Mouse (Mus musculus) embryonic facial prominence, embryonic 14.5 days (tissue): Measurements from ENCODE around the gene Pde6c. TPM values are rescaled to one million over a fixed set of nuclear protein-coding genes. Genes with fewer than 3 reads are reported as not detected.
A peak's percentile ranks its signal among the peaks of the same experiment; 100 is the strongest.

Source experiments
- ATAC-seq: fragments of 200-750 bp; cut with Nextera tagmentation; 2 replicates; pipeline ENCODE4 v1.8.0; 2017; ENCODE audit warnings: low read depth, moderate number of reproducible peaks, moderate TSS enrichment
- DNase-seq: peaks from one replicate; pipeline ENCODE4 v3.0.0-alpha.2; 2015; ENCODE audit warnings: low spot score
- H3K27ac ChIP-seq: fragments of 300-500 bp; sonication (generic); replicated peaks from 2 replicates; pipeline ENCODE4 v1.5.1; 2014; ENCODE audit warnings: low read depth, mild to moderate bottlenecking, low read length, moderate library complexity
- H3K27me3 ChIP-seq: fragments of 300-500 bp; sonication (generic); replicated peaks from 2 replicates; pipeline ENCODE4 v1.6.1; 2014; ENCODE audit warnings: low read length; ENCODE audit not compliant: control insufficient read depth, insufficient read depth
- H3K36me3 ChIP-seq: fragments of 300-500 bp; sonication (generic); 2 replicates; pipeline ENCODE4 v1.6.1; 2014; ENCODE audit warnings: low read length, mixed read lengths; ENCODE audit not compliant: control insufficient read depth, insufficient read depth
- H3K4me1 ChIP-seq: fragments of 300-500 bp; sonication (generic); 2 replicates; pipeline ENCODE4 v1.6.1; 2014; ENCODE audit warnings: antibody characterized with exemption, low read length; ENCODE audit not compliant: control insufficient read depth, insufficient read depth
- H3K4me2 ChIP-seq: fragments of 300-500 bp; sonication (generic); 2 replicates; pipeline ENCODE4 v1.6.1; 2014; ENCODE audit warnings: low read depth, mild to moderate bottlenecking, low read length, moderate library complexity, mixed read lengths
- H3K4me3 ChIP-seq: fragments of 300-500 bp; sonication (generic); 2 replicates; pipeline ENCODE4 v1.5.1; 2014; ENCODE audit warnings: low read depth, mild to moderate bottlenecking, low read length
- H3K9ac ChIP-seq: fragments of 300-500 bp; sonication (generic); 2 replicates; pipeline ENCODE4 v1.6.1; 2014; ENCODE audit warnings: low read depth, mild to moderate bottlenecking, low read length, moderate library complexity, mixed read lengths
- H3K9me3 ChIP-seq: fragments of 300-500 bp; sonication (generic); 2 replicates; pipeline ENCODE4 v1.6.1; 2016; ENCODE audit warnings: low read length; ENCODE audit not compliant: control insufficient read depth
- WGBS: fragments of 180-500 bp; shearing (Covaris S2); extraction: QIAGEN DNeasy Blood & Tissue Kit; methylation state at CpG from one replicate; pipeline ENCODE4 v1.1.7; 2014; 5-methylcytosine and 5-hydroxymethylcytosine counted together
- polyA plus RNA-seq: library from polyadenylated mRNA; unstranded; fragments of >200 nt; fragmentation: Nextera tagmentation; extraction: Ambion mirVana; gene quantifications from 2 replicates; pipeline ENCODE4 v1.2.1, GENCODE M21; 2014

Pde6c gene
- polyA plus RNA-seq, 1 experiment from 2014 or later, result not detected

GRCm38 (mm10) chr19:38125219-38125610, 7.4 kb upstream of the Pde6c start, which contains the start of gene Rbp4:
Rbp4 (minus strand) TSS chr19:38125281.
- H3K36me3 ChIP-seq, result no peaks in the 10 kb centered on the region
- 65% methylated on average over 6 of the region's 6 CpGs for WGBS
- peak within 1 kb of the TSS; percentile 91 for H3K4me2 ChIP-seq
- peak within 1 kb of the TSS; percentile 57 for H3K9ac ChIP-seq
- no peaks in the 10 kb centered on the region for H3K4me1 ChIP-seq
- peak within 1 kb of the TSS; percentile 57 for H3K4me3 ChIP-seq
- no peak within 1 kb of the TSS for H3K27ac ChIP-seq
- DNase-seq (no peak), ATAC-seq (no peak)
- no peaks in the 10 kb centered on the region for H3K9me3 ChIP-seq
- H3K27me3 ChIP-seq, result peaks cover 25% of the 10 kb centered on the region

- Histone ChIP-seq H3K4me3 (no peak overlapping the region), H3K9ac (no peak overlapping the region), H3K27ac (no peak overlapping the region), H3K4me2 (no peak overlapping the region), H3K36me3 (no peaks in the 10 kb centered on the region), H3K4me1 (no peaks in the 10 kb centered on the region), H3K27me3 (peaks cover 25% of the 10 kb centered on the region), H3K9me3 (no peaks in the 10 kb centered on the region)
- no peak for ATAC-seq
- 72% methylated on average over 8 of the region's 8 CpGs for WGBS
- DNase-seq, result no peak
These were observed 5.9 kb upstream of the Pde6c start for GRCm38 (mm10) chr19:38126656-38127055.

- ATAC-seq (no peak), DNase-seq (no peak)
- no peaks in the 10 kb centered on the region for H3K4me1 ChIP-seq
- WGBS, result 64% methylated on average over 11 of the region's 11 CpGs
- no peaks in the 10 kb centered on the region for H3K9me3 ChIP-seq
- H3K27me3 ChIP-seq, result no peaks in the 10 kb centered on the region
- no peak overlapping the region for H3K4me3 ChIP-seq
- no peaks in the 10 kb centered on the region for H3K36me3 ChIP-seq
- no peak overlapping the region for H3K9ac ChIP-seq
- H3K4me2 ChIP-seq, result no peak overlapping the region
- no peak overlapping the region for H3K27ac ChIP-seq
These were observed 1.4 kb downstream of the Pde6c start for GRCm38 (mm10) chr19:38133986-38134385.

GRCm38 (mm10) chr19:38134806-38135205, 2.2 kb downstream of the Pde6c start:
- H3K4me2 ChIP-seq, result no peak overlapping the region
- no peak for DNase-seq
- ATAC-seq, result no peak
- no peak overlapping the region for H3K9ac ChIP-seq
- H3K27me3 ChIP-seq, result no peaks in the 10 kb centered on the region
- 90% methylated on average over 6 of the region's 6 CpGs for WGBS
- H3K36me3 ChIP-seq, result no peaks in the 10 kb centered on the region
- no peaks in the 10 kb centered on the region for H3K4me1 ChIP-seq
- no peak overlapping the region for H3K4me3 ChIP-seq
- H3K27ac ChIP-seq, result no peak overlapping the region
- H3K9me3 ChIP-seq, result no peaks in the 10 kb centered on the region

- Histone ChIP-seq H3K4me1 (no peaks in the 10 kb centered on the region), H3K4me3 (no peak overlapping the region), H3K36me3 (no peaks in the 10 kb centered on the region), H3K4me2 (no peak overlapping the region), H3K9ac (no peak overlapping the region), H3K27ac (no peak overlapping the region), H3K9me3 (no peaks in the 10 kb centered on the region), H3K27me3 (no peaks in the 10 kb centered on the region)
- DNase-seq, result no peak
- no peak for ATAC-seq
- WGBS, result 79% methylated on average over 4 of the region's 4 CpGs
These were observed 11.1 kb downstream of the Pde6c start for GRCm38 (mm10) chr19:38143540-38144271.

GRCm38 (mm10) chr19:38156243-38156642, 23.7 kb downstream of the Pde6c start:
- Histone ChIP-seq H3K9me3 (no peaks in the 10 kb centered on the region), H3K27me3 (no peaks in the 10 kb centered on the region), H3K4me3 (no peak overlapping the region), H3K4me2 (no peak overlapping the region), H3K36me3 (no peaks in the 10 kb centered on the region), H3K4me1 (no peaks in the 10 kb centered on the region), H3K27ac (no peak overlapping the region), H3K9ac (no peak overlapping the region)
- 98% methylated on average over 1 of the region's 1 CpGs for WGBS
- DNase-seq, result no peak
- no peak for ATAC-seq

- ATAC-seq, result no peak
- no peak for DNase-seq
- no peaks in the 10 kb centered on the region for H3K9me3 ChIP-seq
- H3K4me2 ChIP-seq, result no peak overlapping the region
- no peaks in the 10 kb centered on the region for H3K27me3 ChIP-seq
- WGBS, result 92% methylated on average over 21 of the region's 21 CpGs
- H3K9ac ChIP-seq, result no peak overlapping the region
- H3K4me3 ChIP-seq, result no peak overlapping the region
- no peaks in the 10 kb centered on the region for H3K4me1 ChIP-seq
- no peaks in the 10 kb centered on the region for H3K36me3 ChIP-seq
- H3K27ac ChIP-seq, result no peak overlapping the region
These were observed 29.2 kb downstream of the Pde6c start for GRCm38 (mm10) chr19:38161648-38162354.

- no peak for ATAC-seq
- no peak overlapping the region for H3K9ac ChIP-seq
- DNase-seq, result no peak
- H3K4me3 ChIP-seq, result no peak overlapping the region
- 49% methylated on average over 2 of the region's 2 CpGs for WGBS
- H3K27ac ChIP-seq, result no peak overlapping the region
- no peaks in the 10 kb centered on the region for H3K27me3 ChIP-seq
- H3K9me3 ChIP-seq, result no peaks in the 10 kb centered on the region
- H3K36me3 ChIP-seq, result no peaks in the 10 kb centered on the region
- no peaks in the 10 kb centered on the region for H3K4me1 ChIP-seq
- no peak overlapping the region for H3K4me2 ChIP-seq
These were observed 32.1 kb downstream of the Pde6c start for GRCm38 (mm10) chr19:38164633-38165032.

GRCm38 (mm10) chr19:38179675-38180074, 47.1 kb downstream of the Pde6c start:
- Histone ChIP-seq H3K27ac (no peak overlapping the region), H3K9ac (no peak overlapping the region), H3K4me1 (no peaks in the 10 kb centered on the region), H3K36me3 (no peaks in the 10 kb centered on the region), H3K27me3 (no peaks in the 10 kb centered on the region), H3K9me3 (no peaks in the 10 kb centered on the region), H3K4me3 (no peak overlapping the region), H3K4me2 (no peak overlapping the region)
- ATAC-seq (no peak), DNase-seq (no peak)
- WGBS, result 91% methylated on average over 9 of the region's 9 CpGs
